Mouse (Mus musculus) neural tube, embryonic 13.5 days (tissue): Measurements from ENCODE around the gene Nav2. TPM values are rescaled to one million over a fixed set of nuclear protein-coding genes. Genes with fewer than 3 reads are reported as not detected.

Experiments
- ATAC-seq: fragments of 200-750 bp; cut with Nextera tagmentation; 2 replicates; pipeline ENCODE4 v1.8.0; 2017; ENCODE audit warnings: low read depth, mild to moderate bottlenecking, moderate TSS enrichment, moderate library complexity
- H3K27ac ChIP-seq: fragments of 300-500 bp; sonication (generic); replicated peaks from 2 replicates; pipeline ENCODE4 v1.5.1; 2015; ENCODE audit warnings: moderate library complexity, mild to moderate bottlenecking, inconsistent platforms
- H3K27me3 ChIP-seq: fragments of 300-500 bp; sonication (generic); 2 replicates; pipeline ENCODE4 v1.6.1; 2015; ENCODE audit warnings: mild to moderate bottlenecking, inconsistent platforms
- H3K36me3 ChIP-seq: fragments of 300-500 bp; sonication (generic); 2 replicates; pipeline ENCODE4 v1.6.1; 2015; ENCODE audit warnings: mild to moderate bottlenecking, inconsistent platforms
- H3K4me1 ChIP-seq: fragments of 300-500 bp; sonication (generic); replicated peaks from 2 replicates; pipeline ENCODE4 v1.6.1; 2015; ENCODE audit warnings: inconsistent platforms
- H3K4me2 ChIP-seq: fragments of 300-500 bp; sonication (generic); 2 replicates; pipeline ENCODE4 v1.6.1; 2015; ENCODE audit warnings: inconsistent platforms, mild to moderate bottlenecking, moderate library complexity
- H3K4me3 ChIP-seq: fragments of 300-500 bp; sonication (generic); 2 replicates; pipeline ENCODE4 v1.5.1; 2015; ENCODE audit warnings: mild to moderate bottlenecking, inconsistent platforms
- H3K9ac ChIP-seq: fragments of 300-500 bp; sonication (generic); 2 replicates; pipeline ENCODE4 v1.6.1; 2015; ENCODE audit warnings: moderate library complexity, mild to moderate bottlenecking, inconsistent platforms
- H3K9me3 ChIP-seq: fragments of 300-500 bp; sonication (generic); 2 replicates; pipeline ENCODE4 v1.6.1; 2016; ENCODE audit warnings: inconsistent platforms
- WGBS: fragments of 180-500 bp; shearing (Covaris S2); methylation state at CpG from one replicate; pipeline ENCODE4 v1.1.7; 2015; 5-methylcytosine and 5-hydroxymethylcytosine counted together
- polyA plus RNA-seq: library from polyadenylated mRNA; unstranded; fragments of >200 nt; fragmentation: Nextera tagmentation; extraction: Ambion mirVana; gene quantifications from 2 replicates; pipeline ENCODE4 v1.2.1, GENCODE M21; 2015

Nav2 gene
- polyA plus RNA-seq, 1 experiment from 2014 or later, result 19.6 TPM

DNA sequence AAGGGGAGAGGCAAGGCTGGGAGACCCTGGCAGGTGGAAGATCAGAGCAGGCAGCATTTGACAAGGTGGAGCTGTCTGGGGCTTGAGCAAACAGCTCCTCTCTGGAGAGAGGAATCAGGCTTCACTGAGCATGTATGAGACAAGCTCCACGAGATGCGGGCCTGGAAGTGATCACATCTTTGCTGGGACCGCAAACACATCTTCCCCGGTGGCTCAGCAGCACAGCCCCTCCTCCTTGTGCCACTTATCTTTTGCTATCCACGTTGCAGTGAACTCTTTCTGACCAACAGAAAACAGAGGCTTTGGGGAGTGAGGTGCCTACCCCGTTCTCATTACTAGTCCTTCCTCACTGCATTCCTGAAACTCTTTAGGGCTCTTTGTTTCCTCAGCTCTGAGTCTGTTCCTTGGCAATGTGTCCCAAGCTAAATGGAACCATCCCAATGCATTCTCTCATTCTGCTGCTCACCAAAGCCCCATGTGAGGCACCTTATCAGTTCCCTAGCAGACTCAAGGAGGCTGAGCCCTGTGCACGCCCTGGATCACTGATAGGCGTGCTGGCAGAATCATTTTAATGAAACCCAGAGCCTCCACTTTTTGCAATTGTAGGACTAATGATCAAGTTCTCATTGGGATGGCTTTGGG is 83.5 kb downstream of the Nav2 start:
- Histone ChIP-seq H3K4me1 (peaks cover 46% of the 10 kb centered on the region), H3K27ac (no peak overlapping the region), H3K4me3 (no peak overlapping the region), H3K9ac (no peak overlapping the region), H3K9me3 (no peaks in the 10 kb centered on the region), H3K27me3 (no peaks in the 10 kb centered on the region), H3K4me2 (no peak overlapping the region), H3K36me3 (no peaks in the 10 kb centered on the region)
- 58% methylated on average over 8 of the region's 8 CpGs for WGBS
- ATAC-seq, result no peak

DNA sequence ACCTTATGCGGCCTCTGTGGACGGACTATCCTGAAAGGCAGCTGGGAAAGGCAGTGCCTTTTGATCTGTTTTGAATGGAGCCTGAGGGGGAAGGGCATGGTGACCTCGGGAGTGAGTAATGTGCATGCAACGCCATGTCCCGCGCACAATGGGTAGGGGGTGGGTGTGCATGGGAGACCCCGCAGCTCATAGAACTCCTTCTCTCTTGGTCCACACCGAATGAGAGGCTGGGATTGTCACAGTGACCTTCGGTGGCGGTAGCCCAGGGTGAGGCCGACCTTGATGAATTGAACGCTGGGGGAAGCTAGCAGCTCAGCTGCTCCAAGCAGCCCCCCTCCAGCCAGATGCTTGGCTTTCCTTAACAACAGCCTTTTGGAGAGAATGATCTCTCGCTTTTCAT is 86.7 kb downstream of the Nav2 start:
- 5% methylated on average over 13 of the region's 13 CpGs for WGBS
- no peak overlapping the region for H3K4me3 ChIP-seq
- peaks cover 67% of the 10 kb centered on the region for H3K4me1 ChIP-seq
- peak overlapping the region; percentile 46 for H3K9ac ChIP-seq
- no peaks in the 10 kb centered on the region for H3K9me3 ChIP-seq
- H3K4me2 ChIP-seq, result peak overlapping the region; percentile 33
- no peaks in the 10 kb centered on the region for H3K36me3 ChIP-seq
- peak; percentile 58 for ATAC-seq
- H3K27ac ChIP-seq, result peak overlapping the region; percentile 86
- H3K27me3 ChIP-seq, result no peaks in the 10 kb centered on the region

DNA sequence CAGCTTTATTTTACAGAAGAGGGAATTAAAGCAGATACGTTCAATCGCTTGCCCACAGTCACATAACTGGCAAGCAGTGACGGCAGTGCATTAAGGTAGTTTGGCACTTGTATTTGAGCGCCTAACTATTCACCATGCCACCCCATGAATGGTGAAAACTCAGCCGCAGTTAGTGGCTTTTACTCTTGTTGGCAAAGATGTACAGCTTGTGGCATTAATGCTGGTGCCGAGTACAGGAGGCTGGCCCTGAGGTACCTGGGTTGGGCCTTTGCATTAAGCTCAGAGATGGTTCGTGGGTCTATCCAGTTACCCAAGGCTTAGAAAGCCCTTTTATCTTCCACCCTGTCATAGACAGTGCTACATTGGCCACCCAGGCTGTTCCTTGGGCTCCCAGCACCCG is 87.2 kb downstream of the Nav2 start:
- H3K27ac ChIP-seq, result peak overlapping the region; percentile 86
- peak overlapping the region; percentile 33 for H3K4me2 ChIP-seq
- ATAC-seq, result no peak
- peaks cover 72% of the 10 kb centered on the region for H3K4me1 ChIP-seq
- H3K27me3 ChIP-seq, result no peaks in the 10 kb centered on the region
- H3K9ac ChIP-seq, result peak overlapping the region; percentile 46
- no peaks in the 10 kb centered on the region for H3K36me3 ChIP-seq
- H3K4me3 ChIP-seq, result no peak overlapping the region
- H3K9me3 ChIP-seq, result no peaks in the 10 kb centered on the region
- WGBS, result 24% methylated on average over 8 of the region's 8 CpGs

DNA sequence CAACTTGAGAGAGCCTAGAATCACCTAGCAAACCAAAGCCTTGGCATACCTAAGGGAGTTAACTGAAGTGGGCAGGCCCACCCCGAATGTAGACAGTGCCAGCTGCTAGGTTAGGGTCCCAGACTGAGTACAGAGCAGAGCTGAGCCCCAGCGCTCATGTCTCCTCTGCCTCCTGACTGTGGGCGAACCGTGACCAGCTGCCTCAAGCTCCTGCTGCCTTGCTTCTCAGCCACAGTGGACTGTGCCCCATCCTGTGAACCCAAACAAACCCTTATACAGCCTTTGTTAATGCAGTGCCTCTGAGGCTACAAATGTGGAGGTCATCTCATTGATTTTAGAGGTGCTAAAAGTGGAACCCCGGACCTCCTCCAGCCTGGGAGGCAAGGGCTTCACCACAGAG is 88.3 kb downstream of the Nav2 start:
- WGBS, result 43% methylated on average over 5 of the region's 5 CpGs
- no peak for ATAC-seq
- Histone ChIP-seq H3K27me3 (no peaks in the 10 kb centered on the region), H3K27ac (peak overlapping the region; percentile 1; the same call in 1 of the 2 replicates), H3K36me3 (no peaks in the 10 kb centered on the region), H3K4me2 (no peak overlapping the region), H3K9ac (no peak overlapping the region), H3K9me3 (no peaks in the 10 kb centered on the region), H3K4me3 (no peak overlapping the region), H3K4me1 (peaks cover 65% of the 10 kb centered on the region)

DNA sequence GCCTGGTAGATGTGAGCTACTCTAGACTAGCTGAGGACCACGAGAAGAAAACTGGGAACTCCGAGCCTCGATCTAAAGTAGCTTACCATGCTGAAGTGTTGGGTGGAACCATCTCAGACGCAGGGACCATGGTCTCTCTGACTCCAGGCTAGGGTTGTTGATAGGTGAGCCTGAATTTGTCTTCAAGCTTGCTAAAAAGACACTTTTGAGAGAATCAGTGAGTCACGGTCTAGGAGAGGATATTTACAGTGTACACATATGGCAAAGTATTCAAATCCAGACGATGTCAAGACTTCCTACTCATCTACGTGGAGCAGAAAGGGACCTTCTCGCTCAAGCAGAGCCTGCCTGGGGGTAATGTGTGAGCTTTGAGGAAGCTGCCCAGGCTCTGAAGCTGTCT is 89.6 kb downstream of the Nav2 start:
- H3K27ac ChIP-seq, result no peak overlapping the region
- 86% methylated on average over 8 of the region's 8 CpGs for WGBS
- peaks cover 70% of the 10 kb centered on the region for H3K4me1 ChIP-seq

DNA sequence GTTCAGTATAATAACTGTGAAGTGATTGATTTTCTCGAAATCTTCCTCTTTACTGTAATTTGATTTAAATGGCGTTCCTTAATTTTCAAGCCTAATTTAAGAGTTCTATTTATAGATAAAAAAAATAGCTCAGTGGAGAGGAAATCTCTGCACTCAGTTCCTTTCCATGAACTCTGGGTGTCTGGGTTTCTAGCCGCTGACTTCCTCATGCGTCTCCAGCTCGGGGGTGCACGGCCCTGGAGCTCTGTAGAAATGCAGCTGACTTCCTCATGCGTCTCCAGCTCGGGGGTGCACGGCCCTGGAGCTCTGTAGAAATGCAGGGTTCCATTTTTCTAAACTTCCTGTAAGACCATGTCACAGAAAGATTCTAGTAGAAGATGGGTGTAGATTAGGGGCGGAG is 90.1 kb downstream of the Nav2 start:
- 71% methylated on average over 10 of the region's 10 CpGs for WGBS
- Histone ChIP-seq H3K9me3 (no peaks in the 10 kb centered on the region), H3K4me1 (peaks cover 75% of the 10 kb centered on the region), H3K4me3 (no peak overlapping the region), H3K4me2 (no peak overlapping the region), H3K27ac (no peak overlapping the region), H3K36me3 (no peaks in the 10 kb centered on the region), H3K9ac (no peak overlapping the region), H3K27me3 (no peaks in the 10 kb centered on the region)
- ATAC-seq, result no peak

More for the DNA sequence above, 89.6 kb downstream of the Nav2 start:
- no peak overlapping the region for H3K4me2 ChIP-seq
- H3K27me3 ChIP-seq, result no peaks in the 10 kb centered on the region
- ATAC-seq, result no peak
- H3K4me3 ChIP-seq, result no peak overlapping the region
- no peak overlapping the region for H3K9ac ChIP-seq
- no peaks in the 10 kb centered on the region for H3K36me3 ChIP-seq
- no peaks in the 10 kb centered on the region for H3K9me3 ChIP-seq

DNA sequence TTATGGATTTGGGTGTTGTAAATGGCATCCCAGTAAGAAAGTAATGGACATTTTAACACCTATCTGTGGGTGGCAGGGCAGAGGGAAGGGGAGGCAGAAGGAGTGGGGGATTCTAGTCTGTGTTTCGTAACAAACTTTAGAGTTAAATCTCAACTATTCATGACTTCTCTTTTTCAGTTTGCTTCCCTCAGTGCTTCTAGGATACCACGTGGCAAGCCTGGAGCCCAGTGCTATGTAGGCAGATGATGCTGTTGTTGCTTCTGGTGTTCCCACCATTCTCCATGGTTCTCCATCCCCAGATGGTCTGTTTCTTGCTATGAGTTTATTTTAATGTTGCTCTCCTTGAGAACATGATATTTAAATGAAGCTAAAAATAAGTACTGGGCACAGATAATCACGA is 92.3 kb downstream of the Nav2 start:
- Histone ChIP-seq H3K4me2 (no peak overlapping the region), H3K36me3 (no peaks in the 10 kb centered on the region), H3K4me1 (peaks cover 66% of the 10 kb centered on the region), H3K4me3 (no peak overlapping the region), H3K9me3 (no peaks in the 10 kb centered on the region), H3K27ac (no peak overlapping the region), H3K9ac (no peak overlapping the region), H3K27me3 (no peaks in the 10 kb centered on the region)
- 72% methylated on average over 3 of the region's 3 CpGs for WGBS
- ATAC-seq, result no peak

DNA sequence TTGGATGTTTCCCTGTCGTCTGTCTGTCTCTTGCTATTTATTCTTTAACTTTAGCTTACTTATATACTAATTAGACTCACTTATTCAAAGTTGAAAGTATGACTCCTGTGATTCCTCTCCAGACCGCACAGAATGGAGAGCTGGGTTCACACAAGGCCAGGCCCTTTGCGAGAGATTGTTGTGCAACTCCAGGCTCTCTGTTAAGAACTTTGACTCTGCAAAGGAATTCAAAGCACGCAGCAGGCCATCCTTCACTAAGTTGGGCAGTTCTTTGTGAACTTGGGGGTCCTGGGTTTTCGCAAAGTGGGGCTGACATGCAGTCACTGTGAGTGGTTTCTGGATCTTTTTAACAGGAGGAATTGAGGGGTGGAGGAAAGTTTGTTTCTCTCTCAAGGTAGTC is 95.9 kb downstream of the Nav2 start:
- Histone ChIP-seq H3K4me1 (peaks cover 58% of the 10 kb centered on the region), H3K9ac (no peak overlapping the region), H3K27ac (no peak overlapping the region), H3K4me3 (no peak overlapping the region), H3K9me3 (no peaks in the 10 kb centered on the region), H3K36me3 (no peaks in the 10 kb centered on the region), H3K27me3 (no peaks in the 10 kb centered on the region), H3K4me2 (no peak overlapping the region)
- ATAC-seq, result no peak
- 60% methylated on average over 5 of the region's 5 CpGs for WGBS

DNA sequence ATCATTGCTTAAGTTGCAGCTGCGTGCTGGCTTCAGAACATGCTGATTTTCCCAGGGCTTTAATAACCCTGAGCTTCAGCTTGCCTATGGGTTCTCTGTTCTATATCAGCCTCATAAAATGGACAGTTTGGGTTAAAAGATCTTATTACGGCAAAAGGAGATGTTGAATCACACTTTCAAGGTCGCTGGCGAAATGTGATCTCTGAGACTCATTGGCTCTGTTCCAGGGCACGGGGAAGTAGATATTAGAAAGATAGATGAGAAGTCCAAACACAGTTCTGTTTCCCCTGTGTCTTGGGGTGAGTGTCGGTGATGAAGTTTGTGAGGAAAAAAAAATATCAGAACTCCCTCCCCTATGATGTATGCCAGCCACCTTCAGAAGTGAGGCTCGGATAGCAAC is 98.4 kb downstream of the Nav2 start:
- Histone ChIP-seq H3K27ac (0 out of 2 replicates have a peak overlapping the region, but pooled peaks have one; percentile 25), H3K9ac (no peak overlapping the region), H3K4me3 (no peak overlapping the region), H3K4me2 (no peak overlapping the region), H3K4me1 (peaks cover 43% of the 10 kb centered on the region), H3K27me3 (no peaks in the 10 kb centered on the region), H3K36me3 (no peaks in the 10 kb centered on the region), H3K9me3 (no peaks in the 10 kb centered on the region)
- no peak for ATAC-seq
- 56% methylated on average over 7 of the region's 7 CpGs for WGBS

DNA sequence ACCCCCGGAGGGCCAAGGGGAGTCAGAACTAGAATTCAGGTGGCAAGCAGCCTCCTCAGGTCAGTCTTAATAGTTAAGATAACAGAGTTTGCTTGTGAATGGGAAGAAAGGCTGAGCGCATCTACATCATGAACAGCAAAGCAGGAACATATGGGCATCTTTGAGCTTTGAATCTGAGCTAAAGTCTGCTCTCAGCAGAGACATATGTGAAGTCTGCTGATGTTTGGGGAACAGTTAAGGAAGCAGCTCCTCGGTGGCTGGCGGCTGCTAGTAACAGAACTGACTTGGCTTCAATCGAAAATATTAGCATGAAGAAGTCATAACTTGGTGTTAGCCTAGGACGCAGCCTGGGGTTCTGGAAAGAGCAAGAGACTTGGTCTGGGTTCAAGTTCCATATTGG is 102.2 kb downstream of the Nav2 start:
- Histone ChIP-seq H3K4me1 (peaks cover 56% of the 10 kb centered on the region), H3K36me3 (no peaks in the 10 kb centered on the region), H3K27me3 (no peaks in the 10 kb centered on the region), H3K27ac (no peak overlapping the region), H3K4me3 (no peak overlapping the region), H3K9ac (no peak overlapping the region), H3K9me3 (no peaks in the 10 kb centered on the region), H3K4me2 (no peak overlapping the region)
- 95% methylated on average over 6 of the region's 6 CpGs for WGBS
- no peak for ATAC-seq

DNA sequence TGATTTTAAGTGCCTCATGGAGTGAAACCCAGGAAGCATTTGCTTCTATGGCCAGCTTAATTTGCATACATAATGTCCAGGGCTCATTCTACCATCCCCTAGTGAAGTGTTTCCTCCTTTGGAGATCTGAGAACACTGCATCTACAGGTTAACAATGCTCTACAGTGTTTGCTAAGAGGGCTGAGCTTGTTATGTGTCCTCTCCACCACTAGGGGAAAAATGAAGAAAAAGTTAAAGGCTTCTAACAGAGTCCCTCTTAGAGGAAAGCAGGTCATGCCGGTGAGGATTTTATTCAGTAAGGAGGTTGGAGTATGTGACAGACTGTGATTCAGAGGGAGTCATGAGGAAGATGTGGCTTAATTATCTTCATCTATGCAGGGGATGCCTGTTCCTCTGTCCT is 103.5 kb downstream of the Nav2 start:
- no peaks in the 10 kb centered on the region for H3K36me3 ChIP-seq
- peak overlapping the region; percentile 75; the same call in 1 of the 2 replicates for H3K27ac ChIP-seq
- no peak overlapping the region for H3K4me2 ChIP-seq
- H3K9ac ChIP-seq, result no peak overlapping the region
- H3K4me3 ChIP-seq, result no peak overlapping the region
- H3K4me1 ChIP-seq, result peaks cover 56% of the 10 kb centered on the region
- no peaks in the 10 kb centered on the region for H3K9me3 ChIP-seq
- H3K27me3 ChIP-seq, result no peaks in the 10 kb centered on the region
- WGBS, result 71% methylated on average over 1 of the region's 1 CpGs
- no peak for ATAC-seq

DNA sequence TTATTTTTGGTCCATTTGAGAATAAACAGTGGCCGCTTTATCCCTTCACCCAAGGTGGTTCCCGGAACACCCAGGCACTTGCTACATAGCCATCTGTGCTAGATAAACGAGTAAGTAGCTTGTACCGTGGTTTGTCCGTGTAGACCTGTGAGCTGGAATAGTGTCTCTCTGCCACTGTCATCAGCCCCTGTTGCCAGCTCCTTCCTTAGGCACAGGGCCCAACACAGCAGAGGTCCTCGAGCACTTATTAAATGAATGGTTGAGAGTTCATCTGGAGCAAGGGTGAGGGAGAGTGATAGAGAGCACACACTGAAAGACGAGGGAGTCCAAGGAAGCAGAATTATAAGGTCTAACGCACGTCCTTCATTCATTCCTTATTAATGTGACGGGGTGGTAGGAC is 106.0 kb downstream of the Nav2 start:
- no peak overlapping the region for H3K4me2 ChIP-seq
- H3K27me3 ChIP-seq, result no peaks in the 10 kb centered on the region
- 78% methylated on average over 10 of the region's 10 CpGs for WGBS
- H3K36me3 ChIP-seq, result no peaks in the 10 kb centered on the region
- peaks cover 76% of the 10 kb centered on the region for H3K4me1 ChIP-seq
- H3K27ac ChIP-seq, result 0 out of 2 replicates have a peak overlapping the region, but pooled peaks have one; percentile 75
- no peak for ATAC-seq
- no peak overlapping the region for H3K9ac ChIP-seq
- no peak overlapping the region for H3K4me3 ChIP-seq
- H3K9me3 ChIP-seq, result no peaks in the 10 kb centered on the region

DNA sequence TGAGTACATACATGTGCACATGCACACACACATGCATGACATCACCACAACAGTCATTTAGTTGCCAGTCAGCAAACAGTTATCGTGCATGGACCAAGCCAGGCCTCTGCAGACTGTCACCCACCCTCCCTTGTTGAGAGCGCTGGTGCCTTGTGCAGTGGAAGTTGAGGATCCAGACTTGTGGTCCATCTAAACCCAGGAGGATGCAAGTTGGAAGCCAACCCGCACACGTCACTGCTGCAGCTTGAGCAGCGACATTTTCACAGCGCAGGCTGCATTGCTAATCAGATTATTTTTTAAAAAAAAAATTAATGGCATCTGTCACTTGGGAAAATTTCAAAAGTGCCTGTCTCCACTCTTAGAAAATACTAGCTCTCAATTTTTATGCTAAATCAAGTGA is 106.8 kb downstream of the Nav2 start:
- no peak for ATAC-seq
- no peaks in the 10 kb centered on the region for H3K36me3 ChIP-seq
- H3K27ac ChIP-seq, result peak overlapping the region; percentile 49; the same call in 1 of the 2 replicates
- no peaks in the 10 kb centered on the region for H3K27me3 ChIP-seq
- no peak overlapping the region for H3K9ac ChIP-seq
- WGBS, result 68% methylated on average over 6 of the region's 6 CpGs
- no peaks in the 10 kb centered on the region for H3K9me3 ChIP-seq
- H3K4me2 ChIP-seq, result no peak overlapping the region
- H3K4me1 ChIP-seq, result peaks cover 78% of the 10 kb centered on the region
- no peak overlapping the region for H3K4me3 ChIP-seq
